Mouse (Mus musculus) MEL (cell line): ENCODE results near the gene Ccdc86.

Source experiments
- CTCF ChIP-seq, 3 experiments: IDR thresholded peaks in 2 of 3; conservative IDR thresholded peaks in 1 of 3; 2 replicates each; pipeline ENCODE4 v1.5.1; 2011 to 2012; ENCODE audit warnings: low read length in 3 of 3, low read depth in 2 of 3, mild to moderate bottlenecking in 2 of 3, improper control_type of control experiment in 1 of 3, inconsistent platforms in 1 of 3, mixed read lengths in 1 of 3, moderate library complexity in 1 of 3; ENCODE audit not compliant: control insufficient read depth in 1 of 3, insufficient read depth in 1 of 3, poor library complexity in 1 of 3, severe bottlenecking in 1 of 3
- EP300 ChIP-seq, 2 experiments: IDR thresholded peaks; 2 replicates each; pipeline ENCODE4 v1.6.1; 2011; ENCODE audit warnings: improper control_type of control experiment in 2 of 2, low read length in 2 of 2, low read depth in 1 of 2, mild to moderate bottlenecking in 1 of 2
- POLR2A ChIP-seq, 2 experiments: IDR thresholded peaks; 2 replicates each; pipeline ENCODE4 v1.6.1; 2011 to 2012; ENCODE audit warnings: low read length in 2 of 2, mild to moderate bottlenecking in 2 of 2, control low read depth in 1 of 2, improper control_type of control experiment in 1 of 2, low read depth in 1 of 2, moderate library complexity in 1 of 2; ENCODE audit not compliant: control insufficient read depth in 1 of 2, insufficient read depth in 1 of 2, poor library complexity in 1 of 2
- TCF12 ChIP-seq: IDR thresholded peaks from 2 replicates; pipeline ENCODE4 v1.6.1; 2014; ENCODE audit warnings: low read depth, mild to moderate bottlenecking, inconsistent platforms, low read length, improper control_type of control experiment, moderate library complexity

GRCm38 (mm10) chr19:10985889-10986288 is 36.8 kb upstream of the Ccdc86 start:
- no peak for TF ChIP-seq POLR2A (IDR thresholded peaks at IDR 0.05; ENCODE audit: control insufficient read depth in 1 of 2, insufficient read depth in 1 of 2, low read depth in 1 of 2, low read length in 2 of 2, poor library complexity in 1 of 2)
- TF ChIP-seq TCF12 = no peak
- no peak for TF ChIP-seq EP300 (IDR thresholded peaks at IDR 0.05; ENCODE audit: low read depth in 1 of 2, low read length in 2 of 2)
- TF ChIP-seq CTCF (IDR thresholded peaks at IDR 0.05 in 2 of 3, conservative IDR thresholded peaks at IDR 0.05 in 1 of 3; ENCODE audit: control insufficient read depth in 1 of 3, insufficient read depth in 1 of 3, low read depth in 2 of 3, low read length in 3 of 3, poor library complexity in 1 of 3, severe bottlenecking in 1 of 3) = no peak
